Mouse (Mus musculus): ENCODE measurements at regions not wholly inside any gene's neighbourhood (a gene's known extent, or its start where the extent isn't known, plus 50 kb on each side); places are given as distances from the start of the nearest gene placed in this dataset.
"Not testable (repeated sequence)": the region's sequence is repeated elsewhere in the genome, so short reads cannot be mapped to it uniquely, and the experiment has no call there.

DNA sequence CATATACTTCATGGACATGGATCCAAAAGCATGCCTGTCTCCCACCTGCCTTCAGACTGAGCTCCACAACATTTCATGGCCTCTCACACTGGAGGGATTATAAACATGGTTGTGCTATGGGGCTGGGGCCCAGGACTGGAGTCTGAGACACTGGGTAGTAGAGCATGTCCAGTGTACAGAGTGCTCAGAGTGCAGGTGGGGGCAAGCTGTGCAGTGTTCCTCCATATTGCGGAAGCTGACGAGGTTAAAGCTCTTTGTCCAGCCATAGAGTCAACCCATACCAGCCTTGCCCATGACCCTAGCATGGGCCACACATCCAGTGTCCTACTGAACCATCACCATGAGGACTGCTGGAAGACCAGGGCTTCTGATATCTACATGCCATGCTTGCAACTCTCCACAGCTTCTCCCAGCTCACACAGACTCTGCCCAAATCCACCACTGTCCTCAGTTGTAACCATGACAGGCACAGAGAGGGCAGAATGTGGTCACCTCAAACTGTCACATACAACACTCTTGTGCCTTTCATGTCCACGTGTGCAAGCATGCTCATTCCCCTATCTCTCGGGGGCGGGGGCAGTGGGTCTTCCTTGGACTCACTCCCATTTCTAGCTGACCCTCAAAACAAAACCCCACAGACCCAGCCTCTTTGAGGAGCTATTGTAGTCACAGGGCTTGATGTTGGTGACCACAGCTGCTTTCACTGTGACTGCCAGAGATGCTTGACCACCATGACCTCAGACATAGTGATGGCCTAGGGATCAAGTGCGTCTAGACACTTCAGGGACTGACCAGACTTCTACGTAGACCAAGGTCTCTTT lies 55.9 kb downstream of the Tmem121 start:
- Histone ChIP-seq H3K4me3 (replicated peaks) (no peak overlapping the region), H3K27me3 (no peaks in the 10 kb centered on the region), H3K36me3 (no peaks in the 10 kb centered on the region), H3K4me1 (replicated peaks) (no peaks in the 10 kb centered on the region), H3K4me2 (no peak overlapping the region), H3K9me3 (replicated peaks) (no peaks in the 10 kb centered on the region), H3K9ac (no peak overlapping the region), H3K27ac (no peak overlapping the region)
- DNase-seq (no peak), ATAC-seq (ENCODE audit: low read depth) (no peak)
- 60% methylated on average over 7 of the region's 7 CpGs for WGBS (ENCODE audit: insufficient replicate concordance)

DNA sequence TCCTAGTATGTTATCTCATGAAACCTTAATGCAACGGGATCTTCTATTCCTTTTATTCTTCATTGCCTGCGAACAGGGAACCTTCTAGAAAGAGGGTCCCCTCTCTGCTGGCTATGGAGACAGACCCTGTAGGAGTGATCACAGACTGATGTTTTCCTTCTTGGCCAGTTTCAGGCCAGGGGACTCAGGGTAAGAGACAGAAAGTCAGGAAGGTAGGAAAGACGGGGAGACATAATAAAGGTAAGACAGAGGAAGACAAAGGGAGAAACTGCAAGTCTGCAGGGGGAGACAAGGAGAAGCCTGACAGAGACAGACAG lies 56.4 kb downstream of the Tmem121 start:
- 63% methylated on average over 3 of the region's 3 CpGs for WGBS (ENCODE audit: insufficient replicate concordance)
- DNase-seq = no peak
- Histone ChIP-seq H3K36me3 (no peaks in the 10 kb centered on the region), H3K27ac (no peak overlapping the region), H3K9ac (no peak overlapping the region), H3K4me2 (no peak overlapping the region), H3K4me3 (replicated peaks) (no peak overlapping the region), H3K27me3 (no peaks in the 10 kb centered on the region), H3K4me1 (replicated peaks) (no peaks in the 10 kb centered on the region), H3K9me3 (replicated peaks) (no peaks in the 10 kb centered on the region)
- ATAC-seq (ENCODE audit: low read depth) = no peak

- Histone ChIP-seq H3K27ac (no peak overlapping the region), H3K4me2 (no peak overlapping the region), H3K4me1 (replicated peaks) (no peaks in the 10 kb centered on the region), H3K4me3 (replicated peaks) (no peak overlapping the region), H3K36me3 (no peaks in the 10 kb centered on the region), H3K9ac (no peak overlapping the region), H3K27me3 (no peaks in the 10 kb centered on the region), H3K9me3 (replicated peaks) (no peaks in the 10 kb centered on the region)
- WGBS (ENCODE audit: insufficient replicate concordance) = 70% methylated on average over 2 of the region's 2 CpGs
- no peak for DNase-seq
- no peak for ATAC-seq (ENCODE audit: low read depth)
These were observed 59.0 kb downstream of the Tmem121 start for GRCm38 (mm10) chr12:113244685-113245084.

DNA sequence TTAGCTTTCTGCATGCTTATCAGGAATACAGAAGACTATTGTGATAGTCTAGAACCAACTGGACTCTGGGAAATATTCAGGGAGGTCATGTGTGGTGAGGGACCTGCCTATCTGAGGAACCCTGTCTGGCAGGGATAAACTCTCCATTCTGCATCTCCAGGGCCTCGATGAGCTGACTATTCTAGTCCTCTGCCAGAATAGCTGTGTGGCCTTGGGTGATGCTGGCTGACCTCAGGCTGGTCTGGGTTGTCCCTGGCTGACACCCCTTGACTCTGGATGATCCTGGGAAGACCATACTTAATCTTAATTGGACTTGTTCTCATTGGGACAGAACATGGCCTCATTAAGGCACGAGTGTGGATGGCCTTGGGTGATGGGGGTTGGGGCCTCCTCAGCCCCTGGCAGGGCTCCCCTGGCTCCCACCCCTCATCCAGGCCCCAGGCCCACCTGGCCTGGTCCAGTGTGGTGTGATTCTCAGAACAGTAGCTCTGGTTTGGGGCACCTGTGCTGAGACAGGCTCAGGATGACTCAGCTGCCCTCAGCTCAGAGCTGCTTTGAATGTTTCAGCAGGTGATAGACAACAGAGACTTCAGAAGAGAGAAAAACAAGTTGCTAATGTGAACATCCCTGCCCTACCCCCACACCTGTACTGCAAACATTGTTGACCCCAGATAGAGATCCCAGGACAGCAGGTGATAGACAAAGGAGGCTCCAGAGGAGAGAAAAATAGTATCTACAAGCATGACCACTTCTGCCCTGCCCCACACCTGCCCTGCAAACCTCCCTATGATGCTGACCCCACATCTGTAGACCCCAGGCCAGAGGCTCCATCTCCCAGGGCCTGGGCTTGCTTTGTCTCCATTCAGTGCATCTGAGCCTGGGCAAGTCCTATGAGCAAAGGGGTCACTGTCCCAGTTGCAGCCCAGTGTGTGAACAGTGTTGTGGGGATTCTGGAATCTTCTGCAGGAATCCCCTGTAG lies 68.0 kb downstream of the Tmem121 start:
- H3K4me1 ChIP-seq (replicated peaks); ATAC-seq (ENCODE audit: low read depth); H3K9ac ChIP-seq; H3K9me3 ChIP-seq (replicated peaks); H3K4me2 ChIP-seq; DNase-seq; H3K4me3 ChIP-seq (replicated peaks); H3K36me3 ChIP-seq; H3K27me3 ChIP-seq; H3K27ac ChIP-seq: not testable (repeated sequence)
- WGBS (ENCODE audit: insufficient replicate concordance) = 46% methylated on average over 2 of the region's 2 CpGs

DNA sequence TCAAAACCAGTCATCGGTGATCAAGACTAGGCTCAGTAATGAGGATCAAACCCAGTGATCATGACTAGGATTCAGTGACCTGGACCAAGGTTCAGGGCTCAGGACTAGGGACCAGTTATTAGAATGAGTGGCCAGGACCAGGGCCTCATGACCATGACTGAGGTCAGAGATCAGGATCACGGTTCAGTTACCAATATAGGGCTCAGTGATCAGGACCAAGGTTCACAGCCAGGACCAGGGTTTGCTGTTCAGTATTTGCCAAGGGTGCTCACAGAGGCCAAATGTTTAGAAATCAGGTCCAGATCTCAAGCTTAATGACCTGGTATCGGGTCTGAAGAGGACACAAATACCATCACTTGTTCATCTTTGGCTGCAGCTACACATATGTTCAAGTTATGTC lies 69.6 kb downstream of the Tmem121 start:
- Histone ChIP-seq H3K9ac (no peak overlapping the region), H3K36me3 (no peaks in the 10 kb centered on the region), H3K4me3 (replicated peaks) (no peak overlapping the region), H3K4me2 (no peak overlapping the region), H3K27ac (no peak overlapping the region), H3K27me3 (no peaks in the 10 kb centered on the region), H3K9me3 (replicated peaks) (no peaks in the 10 kb centered on the region), H3K4me1 (replicated peaks) (no peaks in the 10 kb centered on the region)
- 61% methylated on average over 3 of the region's 3 CpGs for WGBS (ENCODE audit: insufficient replicate concordance)
- ATAC-seq (ENCODE audit: low read depth) = no peak
- no peak for DNase-seq

DNA sequence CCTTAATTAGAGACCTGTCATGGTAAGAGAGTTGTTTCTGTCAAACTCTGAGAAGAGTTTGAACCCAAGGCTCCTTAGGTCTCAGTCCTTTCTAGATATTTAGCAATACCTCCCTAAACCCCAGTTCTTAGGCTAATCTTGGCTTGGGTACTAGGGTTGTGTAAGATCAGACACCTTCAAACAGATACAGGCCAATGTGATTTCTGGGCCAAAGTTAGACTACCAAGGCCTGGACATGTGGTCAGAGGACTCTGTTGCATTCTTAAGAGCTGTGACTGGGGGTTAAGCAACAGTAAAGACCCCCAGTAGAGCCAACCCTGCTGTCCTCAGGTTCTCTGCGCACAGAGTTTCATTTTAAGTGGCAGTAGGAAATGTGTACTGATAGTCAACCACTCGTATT lies 70.9 kb downstream of the Tmem121 start:
- H3K9me3 ChIP-seq (replicated peaks) = no peaks in the 10 kb centered on the region
- no peak overlapping the region for H3K27ac ChIP-seq
- H3K36me3 ChIP-seq = no peaks in the 10 kb centered on the region
- WGBS (ENCODE audit: insufficient replicate concordance) = 59% methylated on average over 2 of the region's 2 CpGs
- H3K4me3 ChIP-seq (replicated peaks) = no peak overlapping the region
- no peaks in the 10 kb centered on the region for H3K27me3 ChIP-seq
- DNase-seq = no peak
- no peaks in the 10 kb centered on the region for H3K4me1 ChIP-seq (replicated peaks)
- no peak for ATAC-seq (ENCODE audit: low read depth)
- no peak overlapping the region for H3K4me2 ChIP-seq
- H3K9ac ChIP-seq = no peak overlapping the region

GRCm38 (mm10) chr12:113257243-113257642 lies 71.5 kb downstream of the Tmem121 start:
- H3K27ac ChIP-seq = no peak overlapping the region
- no peak overlapping the region for H3K4me2 ChIP-seq
- no peak overlapping the region for H3K4me3 ChIP-seq (replicated peaks)
- 34% methylated on average over 2 of the region's 2 CpGs for WGBS (ENCODE audit: insufficient replicate concordance)
- no peaks in the 10 kb centered on the region for H3K36me3 ChIP-seq
- H3K27me3 ChIP-seq = no peaks in the 10 kb centered on the region
- H3K9ac ChIP-seq = no peak overlapping the region
- no peaks in the 10 kb centered on the region for H3K9me3 ChIP-seq (replicated peaks)
- H3K4me1 ChIP-seq (replicated peaks) = no peaks in the 10 kb centered on the region
- DNase-seq (no peak), ATAC-seq (ENCODE audit: low read depth) (no peak)

GRCm38 (mm10) chr12:113259476-113259875 lies 73.7 kb downstream of the Tmem121 start:
- Histone ChIP-seq H3K36me3 (no peaks in the 10 kb centered on the region), H3K4me1 (replicated peaks) (no peaks in the 10 kb centered on the region), H3K27ac (no peak overlapping the region), H3K27me3 (no peaks in the 10 kb centered on the region), H3K9me3 (replicated peaks) (no peaks in the 10 kb centered on the region), H3K4me3 (replicated peaks) (no peak overlapping the region), H3K9ac (no peak overlapping the region), H3K4me2 (no peak overlapping the region)
- ATAC-seq (ENCODE audit: low read depth) (no peak), DNase-seq (no peak)
- WGBS (ENCODE audit: insufficient replicate concordance) = 70% methylated on average over 3 of the region's 3 CpGs

GRCm38 (mm10) chr12:113260304-113260703 lies 74.6 kb downstream of the Tmem121 start:
- DNase-seq = no peak
- WGBS (ENCODE audit: insufficient replicate concordance) = 70% methylated on average over 6 of the region's 6 CpGs
- H3K4me2 ChIP-seq = no peak overlapping the region
- H3K4me3 ChIP-seq (replicated peaks) = no peak overlapping the region
- H3K9ac ChIP-seq = no peak overlapping the region
- no peaks in the 10 kb centered on the region for H3K4me1 ChIP-seq (replicated peaks)
- no peaks in the 10 kb centered on the region for H3K27me3 ChIP-seq
- no peak overlapping the region for H3K27ac ChIP-seq
- H3K36me3 ChIP-seq = no peaks in the 10 kb centered on the region
- ATAC-seq (ENCODE audit: low read depth) = no peak
- H3K9me3 ChIP-seq (replicated peaks) = no peaks in the 10 kb centered on the region

GRCm38 (mm10) chr12:113275934-113276333 lies 90.2 kb downstream of the Tmem121 start:
- no peaks in the 10 kb centered on the region for H3K9me3 ChIP-seq (replicated peaks)
- peak; percentile 23; the same call in 1 of the 2 replicates for ATAC-seq (ENCODE audit: low read depth)
- H3K36me3 ChIP-seq = no peaks in the 10 kb centered on the region
- no peaks in the 10 kb centered on the region for H3K27me3 ChIP-seq
- no peak for DNase-seq
- H3K4me3 ChIP-seq (replicated peaks) = no peak overlapping the region
- no peak overlapping the region for H3K27ac ChIP-seq
- whole genome bisulfite sequencing (ENCODE audit: insufficient replicate concordance) = 46% methylated on average over 2 of the region's 2 CpGs
- no peak overlapping the region for H3K4me2 ChIP-seq
- no peak overlapping the region for H3K9ac ChIP-seq
- H3K4me1 ChIP-seq (replicated peaks) = no peaks in the 10 kb centered on the region

- Histone ChIP-seq H3K27ac (no peak overlapping the region), H3K4me2 (no peak overlapping the region), H3K9ac (no peak overlapping the region), H3K4me3 (replicated peaks) (no peak overlapping the region), H3K27me3 (no peaks in the 10 kb centered on the region), H3K9me3 (replicated peaks) (no peaks in the 10 kb centered on the region), H3K4me1 (replicated peaks) (no peaks in the 10 kb centered on the region), H3K36me3 (no peaks in the 10 kb centered on the region)
- WGBS (ENCODE audit: insufficient replicate concordance) = 44% methylated on average over 1 of the region's 1 CpGs
- no peak for DNase-seq
- peak; percentile 32 for ATAC-seq (ENCODE audit: low read depth)
These were observed 90.7 kb downstream of the Tmem121 start for GRCm38 (mm10) chr12:113276355-113276942.

Measured in liver, embryonic 13.5 days (tissue).